Mouse (Mus musculus): ENCODE results near the gene Lrp5. TPM values are rescaled to one million over a fixed set of nuclear protein-coding genes. Genes with fewer than 3 reads are reported as not detected.
"Not testable (repeated sequence)": the region's sequence is repeated elsewhere in the genome, so short reads cannot be mapped to it uniquely, and the experiment has no call there.

Gene Lrp5
- total RNA-seq, 4 experiments from 2014 or later, result 48.9 to 52.9 (median 50.7) TPM

GRCm38 (mm10) chr19:3612534-3613273, 73.7 kb downstream of the Lrp5 start:
- DNase-seq (ENCODE audit: low spot score), result no peak

GRCm38 (mm10) chr19:3611730-3612129, 74.6 kb downstream of the Lrp5 start:
- DNase-seq (ENCODE audit: low spot score), result no peak

- DNase-seq (ENCODE audit: low spot score), result no peak
These were observed 75.5 kb downstream of the Lrp5 start for GRCm38 (mm10) chr19:3610886-3611285.

- DNase-seq (ENCODE audit: low spot score), result no peak
These were observed 76.5 kb downstream of the Lrp5 start for GRCm38 (mm10) chr19:3609826-3610225.

GRCm38 (mm10) chr19:3594316-3594715, 92.0 kb downstream of the Lrp5 start:
- DNase-seq (ENCODE audit: low spot score), result no peak

- DNase-seq (ENCODE audit: low spot score), result no peak
These were observed 92.8 kb downstream of the Lrp5 start for GRCm38 (mm10) chr19:3593379-3594055.

- no peak for DNase-seq (ENCODE audit: low spot score)
These were observed 96.4 kb downstream of the Lrp5 start for GRCm38 (mm10) chr19:3589968-3590367.

GRCm38 (mm10) chr19:3589547-3589946, 96.8 kb downstream of the Lrp5 start:
- DNase-seq (ENCODE audit: low spot score), result no peak

- not testable (repeated sequence) for DNase-seq (ENCODE audit: low spot score)
These were observed 98.6 kb downstream of the Lrp5 start for GRCm38 (mm10) chr19:3587729-3588128.

GRCm38 (mm10) chr19:3586540-3586939, 99.8 kb downstream of the Lrp5 start:
- no peak for DNase-seq (ENCODE audit: low spot score)

GRCm38 (mm10) chr19:3586026-3586425, 100.3 kb downstream of the Lrp5 start:
- no peak for DNase-seq (ENCODE audit: low spot score)

- no peak for DNase-seq (ENCODE audit: low spot score)
These were observed 105.0 kb downstream of the Lrp5 start for GRCm38 (mm10) chr19:3581326-3581725.

GRCm38 (mm10) chr19:3577911-3578290, 108.5 kb downstream of the Lrp5 start:
- DNase-seq (ENCODE audit: low spot score), result no peak

- DNase-seq (ENCODE audit: low spot score), result no peak
These were observed 109.0 kb downstream of the Lrp5 start for GRCm38 (mm10) chr19:3577265-3577910.

- DNase-seq (ENCODE audit: low spot score), result no peak
These were observed 109.7 kb downstream of the Lrp5 start for GRCm38 (mm10) chr19:3576451-3577264.

- DNase-seq (ENCODE audit: low spot score), result peak; percentile 98
These were observed 110.6 kb downstream of the Lrp5 start, which contains the start of gene Ppp6r3 for GRCm38 (mm10) chr19:3575632-3576384. TSS of gene Ppp6r3 (minus strand) at chr19:3575749.

- no peak for DNase-seq (ENCODE audit: low spot score)
These were observed 111.1 kb downstream of the Lrp5 start for GRCm38 (mm10) chr19:3575276-3575631.

- DNase-seq (ENCODE audit: low spot score), result no peak
These were observed 111.7 kb downstream of the Lrp5 start for GRCm38 (mm10) chr19:3574593-3575094.

- peak; percentile 76 for DNase-seq (ENCODE audit: low spot score)
These were observed 122.1 kb downstream of the Lrp5 start for GRCm38 (mm10) chr19:3564309-3564708.

- peak; percentile 55 for DNase-seq (ENCODE audit: low spot score)
These were observed 123.6 kb downstream of the Lrp5 start for GRCm38 (mm10) chr19:3562752-3563151.

GRCm38 (mm10) chr19:3562298-3562697, 124.1 kb downstream of the Lrp5 start:
- DNase-seq (ENCODE audit: low spot score), result no peak
